Mouse (Mus musculus): ENCODE measurements around the gene Cwh43. TPM values are rescaled to one million over a fixed set of nuclear protein-coding genes. Genes with fewer than 3 reads are reported as not detected.

The Cwh43 gene
- polyA plus RNA-seq, 1 experiment from 2014 or later: not detected

DNA sequence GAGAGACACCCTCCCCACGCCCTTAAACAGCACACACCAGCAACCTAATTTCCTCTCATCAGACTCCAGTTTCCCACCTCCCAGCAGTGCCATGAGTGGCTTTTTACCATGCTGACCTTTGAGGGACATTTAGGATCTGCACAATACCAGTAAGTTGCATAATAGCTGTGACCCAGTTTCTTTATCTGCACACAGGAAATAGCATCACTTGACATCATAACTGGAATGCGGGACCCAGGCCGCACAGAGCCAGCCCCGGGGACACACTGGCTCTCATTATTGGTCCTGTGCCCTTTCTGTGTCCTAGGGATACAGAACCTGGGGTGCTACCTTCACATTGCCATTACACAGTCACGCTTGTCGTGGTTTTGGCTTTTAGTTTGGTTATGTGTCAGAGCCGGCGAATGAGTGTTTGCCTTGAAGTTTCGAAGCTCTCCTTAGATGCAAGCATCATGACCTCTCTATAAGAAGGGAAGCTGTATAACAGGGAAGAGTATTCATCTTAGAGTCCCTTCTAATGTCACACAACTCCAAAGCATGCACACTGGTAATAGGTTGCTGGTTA, 23.8 kb upstream of the Cwh43 start:
- no peak overlapping the region for H3K27ac ChIP-seq (ENCODE audit: low read depth, low read length)
- 65% methylated on average over 9 of the region's 9 CpGs for WGBS (ENCODE audit: insufficient replicate concordance)
- H3K4me2 ChIP-seq: no peak overlapping the region
- no peak overlapping the region for H3K4me3 ChIP-seq (ENCODE audit: low read depth, low read length)
- no peaks in the 10 kb centered on the region for H3K36me3 ChIP-seq (ENCODE audit: control insufficient read depth, insufficient read depth, low read length)
- no peaks in the 10 kb centered on the region for H3K4me1 ChIP-seq (ENCODE audit: control insufficient read depth, insufficient read depth, low read length)
- H3K27me3 ChIP-seq (ENCODE audit: control insufficient read depth, insufficient read depth, low read length): no peaks in the 10 kb centered on the region
- H3K9me3 ChIP-seq (replicated peaks; ENCODE audit: control insufficient read depth, low read length): no peaks in the 10 kb centered on the region
- ATAC-seq (replicated peaks; ENCODE audit: insufficient number of reproducible peaks, low FRiP score, low TSS enrichment): no peak
- no peak overlapping the region for H3K9ac ChIP-seq (ENCODE audit: low read depth, low read length)

DNA sequence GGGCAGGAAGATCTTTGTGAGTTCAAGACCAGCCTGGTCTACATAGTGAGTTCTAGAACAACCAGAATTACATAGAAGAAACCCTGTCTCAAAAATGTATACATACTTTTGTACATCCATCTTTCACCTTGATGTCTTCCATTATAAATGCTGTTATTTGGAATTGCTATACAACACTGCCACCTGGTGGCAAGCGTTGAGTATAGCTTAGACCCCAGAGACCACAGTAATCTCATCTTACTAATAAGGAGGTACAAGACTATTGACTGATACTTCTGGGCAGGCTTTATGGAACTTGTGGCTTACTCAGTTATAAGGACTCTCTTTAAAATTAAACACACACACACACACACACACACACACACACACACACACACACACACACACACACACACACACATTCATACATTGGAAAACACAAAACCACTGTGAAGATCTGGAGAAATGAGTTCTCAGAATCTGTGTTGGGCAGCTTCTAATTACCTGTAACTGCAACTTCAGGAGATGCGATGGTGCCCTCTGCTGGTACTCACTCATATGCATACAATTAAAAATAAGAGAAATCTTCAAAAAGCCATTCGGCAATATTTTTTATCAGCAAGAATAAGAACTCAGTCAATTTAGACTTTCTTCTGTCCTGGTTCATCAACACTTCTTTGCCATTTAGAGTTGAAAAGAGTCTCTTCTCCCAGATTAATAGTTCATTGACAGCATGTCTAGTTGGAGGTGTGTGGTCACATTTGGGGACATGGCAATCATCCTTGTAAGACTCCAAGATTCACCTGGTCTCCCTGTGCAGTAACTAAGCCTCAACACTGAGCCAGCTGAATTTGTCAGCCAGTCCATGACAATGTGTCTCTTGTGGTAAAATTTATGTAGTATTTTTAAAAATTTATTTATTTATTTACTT, 22.9 kb upstream of the Cwh43 start:
- no peak for ATAC-seq (replicated peaks; ENCODE audit: insufficient number of reproducible peaks, low FRiP score, low TSS enrichment)
- WGBS (ENCODE audit: insufficient replicate concordance): 30% methylated on average over 3 of the region's 3 CpGs

DNA sequence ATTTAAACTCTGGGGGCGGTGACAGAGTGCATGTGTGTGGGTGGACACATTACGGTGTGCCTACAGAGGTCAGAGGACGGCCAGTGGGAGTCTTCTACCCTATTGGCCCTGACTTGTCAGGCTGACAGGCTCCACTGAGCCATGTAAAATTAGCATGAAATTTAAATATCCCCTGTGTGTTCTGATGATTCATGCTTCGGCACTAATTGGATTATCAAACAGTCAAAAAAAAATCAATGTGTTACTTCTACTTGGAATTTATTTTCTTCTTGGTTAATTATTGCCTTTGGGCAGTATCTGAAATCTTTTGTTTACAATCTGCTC, 22.3 kb upstream of the Cwh43 start:
- ATAC-seq (replicated peaks; ENCODE audit: insufficient number of reproducible peaks, low FRiP score, low TSS enrichment): no peak
- Histone ChIP-seq H3K27ac (ENCODE audit: low read depth, low read length) (no peak overlapping the region), H3K4me1 (ENCODE audit: control insufficient read depth, insufficient read depth, low read length) (no peaks in the 10 kb centered on the region), H3K27me3 (ENCODE audit: control insufficient read depth, insufficient read depth, low read length) (no peaks in the 10 kb centered on the region), H3K4me2 (no peak overlapping the region), H3K9ac (ENCODE audit: low read depth, low read length) (no peak overlapping the region), H3K4me3 (ENCODE audit: low read depth, low read length) (no peak overlapping the region), H3K36me3 (ENCODE audit: control insufficient read depth, insufficient read depth, low read length) (no peaks in the 10 kb centered on the region), H3K9me3 (replicated peaks; ENCODE audit: control insufficient read depth, low read length) (no peaks in the 10 kb centered on the region)
- WGBS (ENCODE audit: insufficient replicate concordance): 69% methylated on average over 4 of the region's 4 CpGs

More for the DNA sequence above, 22.9 kb upstream of the Cwh43 start:
- H3K36me3 ChIP-seq (ENCODE audit: control insufficient read depth, insufficient read depth, low read length): no peaks in the 10 kb centered on the region
- no peaks in the 10 kb centered on the region for H3K9me3 ChIP-seq (replicated peaks; ENCODE audit: control insufficient read depth, low read length)
- no peaks in the 10 kb centered on the region for H3K27me3 ChIP-seq (ENCODE audit: control insufficient read depth, insufficient read depth, low read length)
- no peak overlapping the region for H3K27ac ChIP-seq (ENCODE audit: low read depth, low read length)
- no peak overlapping the region for H3K4me3 ChIP-seq (ENCODE audit: low read depth, low read length)
- no peaks in the 10 kb centered on the region for H3K4me1 ChIP-seq (ENCODE audit: control insufficient read depth, insufficient read depth, low read length)
- H3K9ac ChIP-seq (ENCODE audit: low read depth, low read length): no peak overlapping the region
- H3K4me2 ChIP-seq: no peak overlapping the region

DNA sequence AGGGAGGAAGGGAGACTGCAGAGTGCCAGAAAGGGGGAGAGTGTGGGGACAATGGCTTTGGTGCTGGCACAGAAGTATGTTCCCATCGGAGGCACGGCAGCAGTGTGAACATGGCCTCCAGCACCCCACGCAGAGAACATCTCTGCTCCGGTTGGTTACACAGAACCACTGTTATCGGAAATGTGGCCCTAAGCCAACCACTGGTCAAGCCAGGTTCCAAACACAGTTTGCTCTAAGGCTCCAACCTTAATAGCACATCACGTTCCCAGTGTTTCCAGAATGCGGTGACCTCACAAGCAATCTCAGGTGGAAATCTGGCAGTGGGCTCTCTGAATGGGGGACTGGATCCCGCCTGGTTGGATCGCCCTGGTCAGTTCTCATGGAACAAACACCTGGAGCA, 12.8 kb upstream of the Cwh43 start:
- ATAC-seq (replicated peaks; ENCODE audit: insufficient number of reproducible peaks, low FRiP score, low TSS enrichment): no peak
- Histone ChIP-seq H3K4me3 (ENCODE audit: low read depth, low read length) (no peak overlapping the region), H3K9ac (ENCODE audit: low read depth, low read length) (no peak overlapping the region), H3K4me2 (no peak overlapping the region), H3K27me3 (ENCODE audit: control insufficient read depth, insufficient read depth, low read length) (no peaks in the 10 kb centered on the region), H3K27ac (ENCODE audit: low read depth, low read length) (no peak overlapping the region), H3K4me1 (ENCODE audit: control insufficient read depth, insufficient read depth, low read length) (no peaks in the 10 kb centered on the region), H3K9me3 (replicated peaks; ENCODE audit: control insufficient read depth, low read length) (no peaks in the 10 kb centered on the region), H3K36me3 (ENCODE audit: control insufficient read depth, insufficient read depth, low read length) (no peaks in the 10 kb centered on the region)
- WGBS (ENCODE audit: insufficient replicate concordance): 80% methylated on average over 9 of the region's 9 CpGs

DNA sequence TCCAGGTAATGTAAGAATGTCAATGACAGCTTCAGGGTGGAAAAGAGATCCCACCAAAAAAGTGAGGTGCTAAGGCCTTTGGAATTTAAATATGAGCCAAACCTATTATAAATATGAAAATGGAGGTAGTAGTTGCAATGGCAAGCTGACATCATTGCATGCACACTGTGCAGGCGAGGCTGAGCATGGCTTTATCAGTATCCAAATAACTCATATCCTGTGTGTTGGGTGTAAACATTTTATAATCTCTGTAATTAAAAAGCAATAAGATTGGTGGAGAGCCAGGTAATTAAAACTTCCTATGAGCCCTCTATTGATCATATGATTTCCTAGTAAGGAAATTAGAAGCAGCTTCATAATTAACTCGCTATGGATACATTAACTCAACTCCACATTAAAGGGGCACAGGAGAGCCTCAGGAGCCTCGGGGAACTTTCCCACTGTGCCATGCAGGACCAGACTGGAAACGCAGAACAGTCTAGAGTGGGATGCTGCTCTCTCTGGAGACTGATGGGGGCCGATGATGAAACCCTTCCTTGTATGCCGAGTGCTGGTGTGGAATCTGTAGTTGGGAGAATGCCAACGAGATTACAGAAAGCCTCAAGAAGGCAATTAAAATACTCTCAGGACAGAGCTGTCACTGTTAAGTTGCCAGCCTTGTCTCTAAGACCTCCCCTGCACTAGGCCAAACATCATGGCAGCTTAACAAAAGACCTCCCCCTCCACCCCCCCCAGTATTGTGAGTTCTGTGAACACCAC, 5.9 kb upstream of the Cwh43 start:
- Histone ChIP-seq H3K36me3 (ENCODE audit: control insufficient read depth, insufficient read depth, low read length) (no peaks in the 10 kb centered on the region), H3K27ac (ENCODE audit: low read depth, low read length) (no peak overlapping the region; the same call in 1 of the 2 replicates), H3K27me3 (ENCODE audit: control insufficient read depth, insufficient read depth, low read length) (peaks cover 2% of the 10 kb centered on the region; the same call in 1 of the 2 replicates), H3K4me2 (no peak overlapping the region), H3K4me1 (ENCODE audit: control insufficient read depth, insufficient read depth, low read length) (no peaks in the 10 kb centered on the region), H3K4me3 (ENCODE audit: low read depth, low read length) (no peak overlapping the region), H3K9me3 (replicated peaks; ENCODE audit: control insufficient read depth, low read length) (no peaks in the 10 kb centered on the region), H3K9ac (ENCODE audit: low read depth, low read length) (no peak overlapping the region)
- no peak for ATAC-seq (replicated peaks; ENCODE audit: insufficient number of reproducible peaks, low FRiP score, low TSS enrichment)
- WGBS (ENCODE audit: insufficient replicate concordance): 34% methylated on average over 7 of the region's 7 CpGs

DNA sequence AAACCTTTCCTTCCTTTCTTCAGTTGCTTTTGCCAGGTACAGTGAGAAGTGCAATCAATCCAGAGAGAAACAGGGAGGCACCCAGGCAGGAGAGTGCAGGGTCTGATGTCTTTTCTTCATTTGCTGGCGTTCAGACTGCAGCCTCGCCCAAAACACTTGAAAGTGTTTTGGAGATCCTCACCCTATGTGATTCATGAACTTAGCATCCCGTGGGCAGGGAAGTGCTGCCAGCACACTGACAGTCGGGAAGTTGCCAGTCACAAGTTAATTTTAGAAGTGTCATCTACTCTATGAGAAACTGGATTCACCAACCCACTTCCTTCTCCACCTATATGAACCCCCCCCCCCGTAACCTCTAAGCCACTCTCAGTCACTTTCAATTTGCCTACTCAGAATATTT, 4.5 kb upstream of the Cwh43 start:
- Histone ChIP-seq H3K27ac (ENCODE audit: low read depth, low read length) (no peak overlapping the region), H3K9ac (ENCODE audit: low read depth, low read length) (no peak overlapping the region), H3K4me1 (ENCODE audit: control insufficient read depth, insufficient read depth, low read length) (0 out of 2 replicates have a peak, but pooled peaks cover 4% of the 10 kb centered on the region), H3K27me3 (ENCODE audit: control insufficient read depth, insufficient read depth, low read length) (peaks cover 12% of the 10 kb centered on the region), H3K36me3 (ENCODE audit: control insufficient read depth, insufficient read depth, low read length) (no peaks in the 10 kb centered on the region), H3K4me2 (no peak overlapping the region), H3K4me3 (ENCODE audit: low read depth, low read length) (no peak overlapping the region), H3K9me3 (replicated peaks; ENCODE audit: control insufficient read depth, low read length) (no peaks in the 10 kb centered on the region)
- ATAC-seq (replicated peaks; ENCODE audit: insufficient number of reproducible peaks, low FRiP score, low TSS enrichment): no peak
- 61% methylated on average over 5 of the region's 5 CpGs for WGBS (ENCODE audit: insufficient replicate concordance)

DNA sequence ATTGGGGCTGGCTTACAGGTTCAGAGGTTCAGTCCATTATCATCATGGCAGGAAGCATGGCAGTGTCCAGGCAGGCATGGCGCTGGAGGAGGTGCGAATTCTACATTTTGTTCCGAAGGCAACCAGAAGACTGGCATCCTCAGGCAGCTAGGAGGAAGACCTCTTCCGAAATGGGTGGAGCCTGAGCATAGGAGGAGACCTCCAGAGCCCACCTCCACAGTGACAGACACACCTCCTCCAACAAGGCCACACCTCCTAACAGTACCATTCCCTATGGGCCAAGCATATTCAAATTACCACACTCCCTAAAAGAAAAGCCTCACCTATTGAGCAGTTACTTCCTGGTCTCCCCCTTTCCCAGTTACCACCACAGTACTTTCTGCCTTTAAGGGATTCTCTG, 3.0 kb upstream of the Cwh43 start:
- Histone ChIP-seq H3K9ac (ENCODE audit: low read depth, low read length) (no peak overlapping the region), H3K36me3 (ENCODE audit: control insufficient read depth, insufficient read depth, low read length) (no peaks in the 10 kb centered on the region), H3K9me3 (replicated peaks; ENCODE audit: control insufficient read depth, low read length) (no peaks in the 10 kb centered on the region), H3K27me3 (ENCODE audit: control insufficient read depth, insufficient read depth, low read length) (peaks cover 26% of the 10 kb centered on the region), H3K4me2 (no peak overlapping the region), H3K4me1 (ENCODE audit: control insufficient read depth, insufficient read depth, low read length) (0 out of 2 replicates have a peak, but pooled peaks cover 7% of the 10 kb centered on the region), H3K4me3 (ENCODE audit: low read depth, low read length) (no peak overlapping the region), H3K27ac (ENCODE audit: low read depth, low read length) (no peak overlapping the region)
- no peak for ATAC-seq (replicated peaks; ENCODE audit: insufficient number of reproducible peaks, low FRiP score, low TSS enrichment)
- WGBS (ENCODE audit: insufficient replicate concordance): 84% methylated on average over 4 of the region's 4 CpGs

DNA sequence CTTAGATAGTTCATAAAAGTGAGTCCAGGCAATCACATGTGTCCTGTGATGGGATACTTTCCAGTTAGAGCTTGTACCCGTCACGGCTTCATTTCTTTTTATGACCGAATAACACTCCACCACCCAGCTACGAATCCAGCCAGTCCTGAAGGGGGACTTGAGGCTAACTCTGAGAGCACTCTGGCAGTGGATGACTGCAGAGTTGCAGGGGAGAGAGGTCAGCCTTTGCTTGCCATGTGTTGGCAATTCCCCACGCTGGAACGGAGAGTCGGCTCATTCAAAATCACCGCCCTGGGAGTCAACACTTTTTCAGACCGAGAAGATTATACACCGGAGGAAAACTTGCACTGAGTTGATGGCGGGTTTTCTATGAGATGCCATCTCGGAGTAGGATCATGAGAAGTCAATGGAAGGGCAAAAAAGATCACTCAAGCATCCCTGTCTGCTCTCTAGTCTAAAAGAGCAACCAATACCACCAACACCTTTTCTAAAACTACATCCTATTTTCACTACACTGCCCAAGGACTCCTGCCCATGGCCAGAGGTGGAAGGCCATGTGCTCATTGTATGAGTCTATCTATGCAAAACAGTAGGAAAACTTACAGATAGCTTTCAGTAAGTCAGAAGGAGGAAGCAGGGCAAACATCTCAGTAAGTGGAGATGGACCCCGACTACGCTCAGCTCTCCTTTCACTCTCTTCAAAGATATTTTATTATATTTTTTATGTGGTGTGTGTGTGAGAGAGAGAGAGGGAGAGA, 2.4 kb upstream of the Cwh43 start:
- no peak for ATAC-seq (replicated peaks; ENCODE audit: insufficient number of reproducible peaks, low FRiP score, low TSS enrichment)
- 83% methylated on average over 14 of the region's 14 CpGs for WGBS (ENCODE audit: insufficient replicate concordance)
- H3K27me3 ChIP-seq (ENCODE audit: control insufficient read depth, insufficient read depth, low read length): peaks cover 29% of the 10 kb centered on the region

More for the DNA sequence above, 2.4 kb upstream of the Cwh43 start:
- Histone ChIP-seq H3K27ac (ENCODE audit: low read depth, low read length) (no peak overlapping the region), H3K4me2 (no peak overlapping the region), H3K4me1 (ENCODE audit: control insufficient read depth, insufficient read depth, low read length) (0 out of 2 replicates have a peak, but pooled peaks cover 7% of the 10 kb centered on the region), H3K9me3 (replicated peaks; ENCODE audit: control insufficient read depth, low read length) (no peaks in the 10 kb centered on the region), H3K9ac (ENCODE audit: low read depth, low read length) (no peak overlapping the region), H3K36me3 (ENCODE audit: control insufficient read depth, insufficient read depth, low read length) (no peaks in the 10 kb centered on the region), H3K4me3 (ENCODE audit: low read depth, low read length) (no peak overlapping the region)
